Mouse (Mus musculus): ENCODE data around the gene Rap2a. TPM values are rescaled to one million over a fixed set of nuclear protein-coding genes. Genes with fewer than 3 reads are reported as not detected.

Rap2a gene
- polyA plus RNA-seq, 1 experiment from 2014 or later: 7.3 TPM

GRCm38 (mm10) chr14:120533301-120533700 lies 55.1 kb downstream of the Rap2a start:
- no peak overlapping the region for H3K27ac ChIP-seq (ENCODE audit: low read length)
- no peak for ATAC-seq (ENCODE audit: low FRiP score, low TSS enrichment)
- no peaks in the 10 kb centered on the region for H3K27me3 ChIP-seq (ENCODE audit: insufficient read depth, low read length)
- H3K4me3 ChIP-seq (ENCODE audit: low read length): no peak overlapping the region
- no peak overlapping the region for H3K4me2 ChIP-seq (replicated peaks; ENCODE audit: low read depth, low read length)
- H3K36me3 ChIP-seq (ENCODE audit: insufficient read depth, low read length): no peaks in the 10 kb centered on the region
- 89% methylated on average over 3 of the region's 3 CpGs for WGBS
- H3K9me3 ChIP-seq (ENCODE audit: low read length): no peaks in the 10 kb centered on the region
- H3K9ac ChIP-seq (replicated peaks; ENCODE audit: low read length): no peak overlapping the region
- peaks cover 5% of the 10 kb centered on the region; the same call in 1 of the 2 replicates for H3K4me1 ChIP-seq (ENCODE audit: insufficient read depth, low read length)

- peak; percentile 52; the same call in 1 of the 2 replicates for ATAC-seq (ENCODE audit: low FRiP score, low TSS enrichment)
- Histone ChIP-seq H3K9me3 (ENCODE audit: low read length) (no peaks in the 10 kb centered on the region), H3K27ac (ENCODE audit: low read length) (peak overlapping the region; percentile 63), H3K4me2 (replicated peaks; ENCODE audit: low read depth, low read length) (no peak overlapping the region), H3K36me3 (ENCODE audit: insufficient read depth, low read length) (no peaks in the 10 kb centered on the region), H3K4me3 (ENCODE audit: low read length) (no peak overlapping the region), H3K27me3 (ENCODE audit: insufficient read depth, low read length) (no peaks in the 10 kb centered on the region), H3K9ac (replicated peaks; ENCODE audit: low read length) (no peak overlapping the region), H3K4me1 (ENCODE audit: insufficient read depth, low read length) (peaks cover 5% of the 10 kb centered on the region; the same call in 1 of the 2 replicates)
- 60% methylated on average over 3 of the region's 3 CpGs for WGBS
Observed at GRCm38 (mm10) chr14:120534841-120535271, 56.6 kb downstream of the Rap2a start.

DNA sequence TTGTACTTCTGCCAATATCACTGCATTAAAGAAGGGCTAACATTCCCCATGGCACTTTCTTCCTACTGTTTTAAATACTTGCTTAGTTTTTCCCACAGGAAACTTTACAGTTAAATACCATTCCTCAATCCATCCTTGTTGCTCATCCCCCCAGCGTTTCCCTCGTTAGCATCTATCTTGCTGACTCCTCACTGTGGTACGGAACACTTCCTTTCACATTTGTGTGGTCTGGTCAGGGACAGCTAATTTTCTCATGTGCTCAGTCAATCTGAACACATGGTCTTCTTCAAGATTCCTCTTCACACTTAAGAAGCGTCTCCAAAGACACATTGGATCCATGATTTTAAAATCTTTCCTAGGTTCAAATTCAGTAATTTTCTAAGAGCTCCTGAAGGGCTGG lies 57.2 kb downstream of the Rap2a start:
- Histone ChIP-seq H3K36me3 (ENCODE audit: insufficient read depth, low read length) (no peaks in the 10 kb centered on the region), H3K27me3 (ENCODE audit: insufficient read depth, low read length) (no peaks in the 10 kb centered on the region), H3K27ac (ENCODE audit: low read length) (peak overlapping the region; percentile 45; the same call in 1 of the 2 replicates), H3K9me3 (ENCODE audit: low read length) (no peaks in the 10 kb centered on the region), H3K9ac (replicated peaks; ENCODE audit: low read length) (no peak overlapping the region), H3K4me1 (ENCODE audit: insufficient read depth, low read length) (peaks cover 5% of the 10 kb centered on the region; the same call in 1 of the 2 replicates), H3K4me2 (replicated peaks; ENCODE audit: low read depth, low read length) (no peak overlapping the region), H3K4me3 (ENCODE audit: low read length) (no peak overlapping the region)
- no peak for ATAC-seq (ENCODE audit: low FRiP score, low TSS enrichment)
- 63% methylated on average over 4 of the region's 4 CpGs for whole genome bisulfite sequencing

DNA sequence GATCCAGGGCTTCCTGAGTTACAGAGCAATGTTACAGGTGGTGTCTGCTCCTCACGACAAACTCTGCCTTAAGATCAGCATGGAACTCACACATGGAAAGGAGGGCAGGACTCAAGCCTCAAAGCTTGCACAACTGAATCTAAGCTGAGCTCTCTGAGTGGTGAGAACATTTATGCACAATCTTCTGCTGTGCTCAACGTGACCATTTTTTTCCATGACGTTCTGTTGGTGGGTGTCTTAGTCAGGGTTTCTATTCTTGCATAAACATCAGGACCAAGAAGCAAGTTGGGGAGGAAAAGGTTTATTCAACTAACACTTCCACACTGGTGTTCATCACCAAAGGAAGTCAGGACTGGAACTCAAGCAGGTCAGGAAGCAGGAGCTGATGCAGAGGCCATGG lies 57.7 kb downstream of the Rap2a start:
- H3K27ac ChIP-seq (ENCODE audit: low read length): peak overlapping the region; percentile 45; the same call in 1 of the 2 replicates
- no peak for ATAC-seq (ENCODE audit: low FRiP score, low TSS enrichment)
- WGBS: 82% methylated on average over 3 of the region's 3 CpGs

DNA sequence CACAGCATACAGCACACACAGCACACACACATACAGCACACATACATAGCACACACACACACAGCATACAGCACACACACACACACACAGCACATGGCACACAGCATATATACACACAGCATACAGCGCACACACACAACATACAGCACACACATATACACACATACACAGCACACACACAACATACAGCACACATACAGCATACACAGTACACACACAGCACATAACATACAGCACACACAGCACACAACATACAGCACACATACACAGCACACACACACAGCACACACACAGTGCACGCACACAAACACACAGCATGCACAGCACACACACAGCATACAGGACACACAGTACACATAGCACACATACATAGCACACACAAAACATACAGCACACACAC lies 60.9 kb downstream of the Rap2a start:
- Histone ChIP-seq H3K9ac (replicated peaks; ENCODE audit: low read length) (no peak overlapping the region), H3K36me3 (ENCODE audit: insufficient read depth, low read length) (no peaks in the 10 kb centered on the region), H3K27ac (ENCODE audit: low read length) (no peak overlapping the region), H3K4me3 (ENCODE audit: low read length) (no peak overlapping the region), H3K4me1 (ENCODE audit: insufficient read depth, low read length) (no peaks in the 10 kb centered on the region; the same call in 1 of the 2 replicates), H3K9me3 (ENCODE audit: low read length) (no peaks in the 10 kb centered on the region), H3K4me2 (replicated peaks; ENCODE audit: low read depth, low read length) (no peak overlapping the region), H3K27me3 (ENCODE audit: insufficient read depth, low read length) (no peaks in the 10 kb centered on the region)
- ATAC-seq (ENCODE audit: low FRiP score, low TSS enrichment): no peak
- WGBS: 82% methylated on average over 2 of the region's 2 CpGs

More for the DNA sequence above, 57.7 kb downstream of the Rap2a start:
- H3K9ac ChIP-seq (replicated peaks; ENCODE audit: low read length): no peak overlapping the region
- H3K36me3 ChIP-seq (ENCODE audit: insufficient read depth, low read length): no peaks in the 10 kb centered on the region
- H3K4me2 ChIP-seq (replicated peaks; ENCODE audit: low read depth, low read length): no peak overlapping the region
- H3K27me3 ChIP-seq (ENCODE audit: insufficient read depth, low read length): no peaks in the 10 kb centered on the region
- no peak overlapping the region for H3K4me3 ChIP-seq (ENCODE audit: low read length)
- peaks cover 5% of the 10 kb centered on the region; the same call in 1 of the 2 replicates for H3K4me1 ChIP-seq (ENCODE audit: insufficient read depth, low read length)
- no peaks in the 10 kb centered on the region for H3K9me3 ChIP-seq (ENCODE audit: low read length)

- Histone ChIP-seq H3K4me1 (ENCODE audit: insufficient read depth, low read length) (no peaks in the 10 kb centered on the region; the same call in 1 of the 2 replicates), H3K4me3 (ENCODE audit: low read length) (no peak overlapping the region), H3K9ac (replicated peaks; ENCODE audit: low read length) (no peak overlapping the region), H3K9me3 (ENCODE audit: low read length) (no peaks in the 10 kb centered on the region), H3K4me2 (replicated peaks; ENCODE audit: low read depth, low read length) (no peak overlapping the region), H3K36me3 (ENCODE audit: insufficient read depth, low read length) (no peaks in the 10 kb centered on the region), H3K27ac (ENCODE audit: low read length) (no peak overlapping the region), H3K27me3 (ENCODE audit: insufficient read depth, low read length) (no peaks in the 10 kb centered on the region)
- ATAC-seq (ENCODE audit: low FRiP score, low TSS enrichment): peak; percentile 58; the same call in 1 of the 2 replicates
- 41% methylated on average over 3 of the region's 3 CpGs for WGBS
Observed at GRCm38 (mm10) chr14:120539626-120540025, 61.4 kb downstream of the Rap2a start.

DNA sequence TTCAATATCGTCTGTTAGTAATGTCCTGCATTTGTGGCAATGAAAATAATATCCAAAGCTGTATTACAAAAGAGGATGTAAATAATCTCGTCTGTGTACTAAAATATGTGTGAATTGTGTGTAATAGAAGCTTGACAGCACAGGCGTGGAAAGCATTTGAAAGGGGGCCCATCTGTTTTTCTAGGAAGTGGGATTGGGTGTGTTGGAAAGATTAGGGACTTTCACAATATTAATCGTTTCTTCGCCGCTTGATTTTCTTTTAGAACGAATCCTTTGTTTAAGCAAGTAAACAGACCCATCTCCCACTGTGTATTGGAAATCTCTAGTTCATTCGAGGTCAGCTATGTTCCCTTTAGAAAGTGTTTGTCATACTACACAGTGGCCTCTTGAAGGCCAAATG lies 64.2 kb downstream of the Rap2a start:
- H3K36me3 ChIP-seq (ENCODE audit: insufficient read depth, low read length): no peaks in the 10 kb centered on the region
- no peak overlapping the region for H3K9ac ChIP-seq (replicated peaks; ENCODE audit: low read length)
- H3K27ac ChIP-seq (ENCODE audit: low read length): no peak overlapping the region
- no peaks in the 10 kb centered on the region for H3K27me3 ChIP-seq (ENCODE audit: insufficient read depth, low read length)
- WGBS: 74% methylated on average over 8 of the region's 8 CpGs
- H3K4me2 ChIP-seq (replicated peaks; ENCODE audit: low read depth, low read length): no peak overlapping the region
- H3K4me3 ChIP-seq (ENCODE audit: low read length): no peak overlapping the region
- ATAC-seq (ENCODE audit: low FRiP score, low TSS enrichment): no peak
- no peaks in the 10 kb centered on the region for H3K4me1 ChIP-seq (ENCODE audit: insufficient read depth, low read length)
- H3K9me3 ChIP-seq (ENCODE audit: low read length): no peaks in the 10 kb centered on the region

DNA sequence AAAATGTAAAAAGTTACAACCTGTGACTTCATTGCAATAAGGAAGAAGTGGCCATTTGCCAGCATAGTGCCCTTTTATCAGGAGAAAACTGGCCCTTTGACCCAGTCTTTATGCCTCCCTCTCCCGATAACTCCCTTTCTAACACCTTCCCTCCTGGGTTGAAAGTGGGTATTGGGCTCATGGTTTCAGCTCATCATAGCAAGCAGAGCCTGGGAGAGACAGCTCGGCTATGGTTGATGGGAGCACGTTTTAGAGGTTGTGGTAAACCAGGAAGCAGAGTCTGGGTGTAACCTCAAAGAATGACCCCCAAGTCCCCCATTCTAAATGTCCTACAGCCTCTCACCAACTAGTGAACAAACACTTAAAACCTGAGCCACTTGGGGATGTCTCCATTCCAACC lies 64.7 kb downstream of the Rap2a start:
- Histone ChIP-seq H3K4me3 (ENCODE audit: low read length) (no peak overlapping the region), H3K9me3 (ENCODE audit: low read length) (no peaks in the 10 kb centered on the region), H3K4me2 (replicated peaks; ENCODE audit: low read depth, low read length) (no peak overlapping the region), H3K27me3 (ENCODE audit: insufficient read depth, low read length) (no peaks in the 10 kb centered on the region), H3K27ac (ENCODE audit: low read length) (no peak overlapping the region), H3K9ac (replicated peaks; ENCODE audit: low read length) (no peak overlapping the region), H3K36me3 (ENCODE audit: insufficient read depth, low read length) (no peaks in the 10 kb centered on the region), H3K4me1 (ENCODE audit: insufficient read depth, low read length) (no peaks in the 10 kb centered on the region)
- 54% methylated on average over 3 of the region's 3 CpGs for WGBS
- no peak for ATAC-seq (ENCODE audit: low FRiP score, low TSS enrichment)

DNA sequence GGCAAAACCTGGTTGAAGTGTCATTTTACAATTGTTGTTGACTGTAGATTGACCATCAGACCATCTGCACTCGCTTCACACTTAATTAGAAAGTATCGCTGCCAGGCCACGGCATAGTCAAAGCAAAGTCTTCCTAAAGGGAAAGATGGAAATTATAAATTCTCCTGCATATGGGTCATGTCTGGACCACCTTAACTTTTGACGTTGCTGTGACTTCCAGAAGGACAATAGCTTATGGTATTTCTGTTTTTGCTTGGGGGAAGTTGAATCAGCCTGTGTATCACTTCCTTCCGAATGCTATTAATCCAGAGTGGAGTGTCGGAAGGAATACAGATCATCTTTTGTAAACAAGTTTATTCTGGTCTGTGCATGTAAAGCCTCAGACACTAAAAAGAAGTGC lies 65.6 kb downstream of the Rap2a start:
- Histone ChIP-seq H3K27ac (ENCODE audit: low read length) (no peak overlapping the region), H3K27me3 (ENCODE audit: insufficient read depth, low read length) (no peaks in the 10 kb centered on the region), H3K4me3 (ENCODE audit: low read length) (no peak overlapping the region), H3K4me1 (ENCODE audit: insufficient read depth, low read length) (no peaks in the 10 kb centered on the region), H3K9me3 (ENCODE audit: low read length) (no peaks in the 10 kb centered on the region), H3K36me3 (ENCODE audit: insufficient read depth, low read length) (no peaks in the 10 kb centered on the region), H3K9ac (replicated peaks; ENCODE audit: low read length) (no peak overlapping the region), H3K4me2 (replicated peaks; ENCODE audit: low read depth, low read length) (no peak overlapping the region)
- WGBS: 77% methylated on average over 6 of the region's 6 CpGs
- ATAC-seq (ENCODE audit: low FRiP score, low TSS enrichment): no peak

- no peaks in the 10 kb centered on the region for H3K36me3 ChIP-seq (ENCODE audit: insufficient read depth, low read length)
- peak overlapping the region; percentile 69; the same call in 1 of the 2 replicates for H3K27ac ChIP-seq (ENCODE audit: low read length)
- ATAC-seq (ENCODE audit: low FRiP score, low TSS enrichment): no peak
- WGBS: 86% methylated on average over 6 of the region's 6 CpGs
- no peaks in the 10 kb centered on the region for H3K27me3 ChIP-seq (ENCODE audit: insufficient read depth, low read length)
- no peak overlapping the region for H3K4me3 ChIP-seq (ENCODE audit: low read length)
- H3K9me3 ChIP-seq (ENCODE audit: low read length): no peaks in the 10 kb centered on the region
- no peak overlapping the region for H3K4me2 ChIP-seq (replicated peaks; ENCODE audit: low read depth, low read length)
- no peaks in the 10 kb centered on the region for H3K4me1 ChIP-seq (ENCODE audit: insufficient read depth, low read length)
- no peak overlapping the region for H3K9ac ChIP-seq (replicated peaks; ENCODE audit: low read length)
Observed at GRCm38 (mm10) chr14:120544495-120544894, 66.3 kb downstream of the Rap2a start.

All from kidney, embryonic 16.5 days (tissue).